Mouse (Mus musculus): Measurements from ENCODE around the gene Ptprm. TPM values are rescaled to one million over a fixed set of nuclear protein-coding genes. Genes with fewer than 3 reads are reported as not detected.

The Ptprm gene
- polyA plus RNA-seq, 1 experiment = 28.1 TPM

DNA sequence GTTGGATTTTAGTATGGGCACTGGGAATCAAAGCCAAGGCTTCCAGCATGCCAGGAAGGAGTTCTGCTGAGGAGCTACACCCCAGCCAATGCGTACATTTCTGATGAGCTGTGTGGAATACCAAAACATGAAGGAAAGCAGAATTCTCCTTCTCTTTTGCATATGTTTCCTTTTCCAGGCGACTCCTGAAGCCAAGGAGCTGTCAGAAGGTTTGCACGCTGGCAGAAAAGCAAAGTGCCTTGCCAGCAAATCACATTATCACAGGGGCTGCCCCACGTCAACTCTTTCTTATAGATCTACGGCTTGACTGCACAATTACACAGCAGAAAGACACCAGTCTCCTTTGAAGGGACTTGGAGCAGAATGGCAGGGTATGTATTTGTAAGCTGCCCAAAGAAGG is 233.4 kb downstream of the Ptprm start:
- Histone ChIP-seq H3K4me3 (ENCODE audit: insufficient read depth, low read length) (no peak overlapping the region), H3K27ac (ENCODE audit: insufficient read depth, low read length) (no peak overlapping the region), H3K4me1 (ENCODE audit: control insufficient read depth, insufficient read depth, low read length) (peaks cover 19% of the 10 kb centered on the region)
- no peak for TF ChIP-seq CTCF (IDR thresholded peaks at IDR 0.05; ENCODE audit: borderline replicate concordance, insufficient read depth, low read length)
- TF ChIP-seq POLR2A (IDR thresholded peaks at IDR 0.05; ENCODE audit: low read depth, low read length) = no peak

DNA sequence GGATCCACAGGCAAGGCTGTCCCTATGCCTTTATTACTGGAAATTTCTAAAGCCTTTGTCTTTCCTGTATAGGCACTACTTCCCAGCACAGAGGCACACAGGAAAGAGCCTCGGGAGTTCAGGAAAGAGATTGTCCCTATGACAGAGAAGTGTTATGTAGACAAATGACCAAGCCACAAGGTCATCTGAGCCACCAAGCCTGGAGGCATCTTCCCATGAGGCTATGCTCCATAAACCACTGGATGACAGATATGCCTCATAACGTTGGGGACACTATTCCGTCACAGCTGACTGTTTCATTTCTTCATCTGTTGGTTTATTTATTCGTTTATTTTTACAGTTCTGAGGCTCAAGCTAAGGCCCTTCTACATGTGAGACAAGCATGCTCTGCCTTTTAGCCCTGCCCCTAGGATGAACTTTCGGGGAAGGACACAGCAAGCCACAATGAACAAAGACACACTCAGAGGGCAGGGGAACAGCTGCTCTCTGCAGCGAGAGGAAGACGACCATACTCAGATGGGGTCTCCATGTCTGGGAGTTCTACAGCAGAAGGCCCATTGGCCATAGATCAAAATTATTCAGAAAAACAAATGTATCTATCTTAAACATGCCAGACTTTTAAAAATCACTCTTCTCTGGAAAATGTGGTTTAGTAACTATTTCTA is 235.4 kb downstream of the Ptprm start:
- Histone ChIP-seq H3K4me1 (ENCODE audit: control insufficient read depth, insufficient read depth, low read length) (peaks cover 5% of the 10 kb centered on the region), H3K27ac (ENCODE audit: insufficient read depth, low read length) (no peak overlapping the region), H3K4me3 (ENCODE audit: insufficient read depth, low read length) (no peak overlapping the region)
- TF ChIP-seq POLR2A (IDR thresholded peaks at IDR 0.05; ENCODE audit: low read depth, low read length) = no peak

- no peak for TF ChIP-seq POLR2A (IDR thresholded peaks at IDR 0.05; ENCODE audit: low read depth, low read length)
- no peak for TF ChIP-seq CTCF (IDR thresholded peaks at IDR 0.05; ENCODE audit: borderline replicate concordance, insufficient read depth, low read length)
- no peak overlapping the region for H3K27ac ChIP-seq (ENCODE audit: insufficient read depth, low read length)
- H3K4me3 ChIP-seq (ENCODE audit: insufficient read depth, low read length) = no peak overlapping the region
- no peaks in the 10 kb centered on the region; the same call in 1 of the 2 replicates for H3K4me1 ChIP-seq (ENCODE audit: control insufficient read depth, insufficient read depth, low read length)
These were observed 239.4 kb downstream of the Ptprm start for GRCm38 (mm10) chr17:67114842-67115241.

- H3K4me3 ChIP-seq (ENCODE audit: insufficient read depth, low read length) = no peak overlapping the region
- H3K4me1 ChIP-seq (ENCODE audit: control insufficient read depth, insufficient read depth, low read length) = no peaks in the 10 kb centered on the region; the same call in 1 of the 2 replicates
- H3K27ac ChIP-seq (ENCODE audit: insufficient read depth, low read length) = no peak overlapping the region
- TF ChIP-seq CTCF (IDR thresholded peaks at IDR 0.05; ENCODE audit: borderline replicate concordance, insufficient read depth, low read length) (no peak), POLR2A (IDR thresholded peaks at IDR 0.05; ENCODE audit: low read depth, low read length) (no peak)
These were observed 241.6 kb downstream of the Ptprm start for GRCm38 (mm10) chr17:67112679-67113078.

GRCm38 (mm10) chr17:67106176-67106575 is 248.1 kb downstream of the Ptprm start:
- Histone ChIP-seq H3K27ac (ENCODE audit: insufficient read depth, low read length) (no peak overlapping the region), H3K4me1 (ENCODE audit: control insufficient read depth, insufficient read depth, low read length) (no peaks in the 10 kb centered on the region), H3K4me3 (ENCODE audit: insufficient read depth, low read length) (no peak overlapping the region)
- TF ChIP-seq CTCF (IDR thresholded peaks at IDR 0.05; ENCODE audit: borderline replicate concordance, insufficient read depth, low read length) (no peak), POLR2A (IDR thresholded peaks at IDR 0.05; ENCODE audit: low read depth, low read length) (no peak)

- TF ChIP-seq POLR2A (IDR thresholded peaks at IDR 0.05; ENCODE audit: low read depth, low read length) (no peak), CTCF (IDR thresholded peaks at IDR 0.05; ENCODE audit: borderline replicate concordance, insufficient read depth, low read length) (no peak)
- Histone ChIP-seq H3K4me3 (ENCODE audit: insufficient read depth, low read length) (no peak overlapping the region), H3K4me1 (ENCODE audit: control insufficient read depth, insufficient read depth, low read length) (no peaks in the 10 kb centered on the region), H3K27ac (ENCODE audit: insufficient read depth, low read length) (no peak overlapping the region)
These were observed 252.2 kb downstream of the Ptprm start for GRCm38 (mm10) chr17:67102051-67102450.

GRCm38 (mm10) chr17:67090997-67091396 is 263.3 kb downstream of the Ptprm start:
- H3K27ac ChIP-seq (ENCODE audit: insufficient read depth, low read length) = no peak overlapping the region
- no peaks in the 10 kb centered on the region for H3K4me1 ChIP-seq (ENCODE audit: control insufficient read depth, insufficient read depth, low read length)
- H3K4me3 ChIP-seq (ENCODE audit: insufficient read depth, low read length) = no peak overlapping the region
- TF ChIP-seq POLR2A (IDR thresholded peaks at IDR 0.05; ENCODE audit: low read depth, low read length) (no peak), CTCF (IDR thresholded peaks at IDR 0.05; ENCODE audit: borderline replicate concordance, insufficient read depth, low read length) (no peak)

DNA sequence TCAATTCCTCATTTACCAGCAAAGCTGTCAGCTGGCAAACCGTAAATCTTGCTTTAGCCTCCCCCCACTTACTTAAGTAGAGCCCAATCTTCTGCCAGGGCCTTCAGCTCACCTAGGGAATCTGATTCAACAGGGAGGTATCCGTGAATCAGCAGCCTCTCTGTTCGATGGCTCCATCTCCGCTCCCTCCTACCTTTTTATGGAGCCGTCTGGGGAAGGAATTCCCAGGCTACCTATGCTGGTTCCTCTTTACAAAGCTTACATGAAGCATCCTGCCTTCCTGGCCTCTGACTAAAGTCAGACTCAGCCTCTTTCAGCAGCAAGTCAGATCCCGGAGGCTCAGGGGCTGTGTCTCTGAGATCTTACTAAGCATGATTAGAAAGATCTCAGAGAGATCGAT is 264.1 kb downstream of the Ptprm start:
- TF ChIP-seq CTCF (IDR thresholded peaks at IDR 0.05; ENCODE audit: borderline replicate concordance, insufficient read depth, low read length) (no peak), POLR2A (IDR thresholded peaks at IDR 0.05; ENCODE audit: low read depth, low read length) (no peak)
- Histone ChIP-seq H3K27ac (ENCODE audit: insufficient read depth, low read length) (no peak overlapping the region), H3K4me3 (ENCODE audit: insufficient read depth, low read length) (no peak overlapping the region), H3K4me1 (ENCODE audit: control insufficient read depth, insufficient read depth, low read length) (no peaks in the 10 kb centered on the region)

DNA sequence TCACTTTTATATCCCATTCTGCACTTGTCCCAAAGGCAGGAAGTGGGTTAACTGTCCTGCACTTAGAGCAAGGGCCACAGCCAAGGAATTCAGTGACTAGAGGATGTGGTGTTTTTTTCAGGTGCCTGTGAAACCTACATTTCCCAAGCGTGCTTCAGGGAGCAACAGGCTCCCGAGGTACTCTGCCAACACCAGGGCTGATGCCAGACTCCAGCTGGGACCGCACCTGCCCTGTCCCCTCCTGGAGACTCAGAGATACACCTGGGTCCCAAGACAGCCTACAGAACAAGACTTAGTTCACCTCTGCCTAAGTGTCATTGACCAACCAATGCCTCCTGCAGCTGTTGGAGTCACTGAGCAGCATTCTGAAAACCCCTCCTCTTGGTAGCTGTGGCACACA is 264.6 kb downstream of the Ptprm start:
- Histone ChIP-seq H3K27ac (ENCODE audit: insufficient read depth, low read length) (no peak overlapping the region), H3K4me3 (ENCODE audit: insufficient read depth, low read length) (no peak overlapping the region), H3K4me1 (ENCODE audit: control insufficient read depth, insufficient read depth, low read length) (no peaks in the 10 kb centered on the region)
- no peak for TF ChIP-seq CTCF (IDR thresholded peaks at IDR 0.05; ENCODE audit: borderline replicate concordance, insufficient read depth, low read length)
- TF ChIP-seq POLR2A (IDR thresholded peaks at IDR 0.05; ENCODE audit: low read depth, low read length) = no peak

DNA sequence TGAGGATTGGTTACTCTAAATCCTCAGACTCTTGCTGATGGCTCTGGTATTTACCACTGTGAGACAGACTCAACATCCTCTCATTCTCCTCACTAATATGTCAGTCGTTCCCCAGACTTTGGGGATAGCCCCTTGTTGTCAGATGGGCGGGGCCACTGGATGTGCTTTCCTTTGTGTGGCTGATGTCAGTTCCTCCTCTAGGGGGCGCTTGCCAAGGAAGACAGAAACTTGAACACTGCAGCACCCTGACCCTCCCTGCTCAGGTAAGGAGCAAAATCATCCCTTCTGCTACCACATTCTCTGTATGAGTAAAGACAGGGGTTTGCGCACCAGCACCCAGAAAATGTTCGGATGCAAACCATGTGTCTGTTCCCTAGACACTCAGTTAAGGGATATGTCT is 266.7 kb downstream of the Ptprm start:
- H3K4me3 ChIP-seq (ENCODE audit: insufficient read depth, low read length) = no peak overlapping the region
- TF ChIP-seq CTCF (IDR thresholded peaks at IDR 0.05; ENCODE audit: borderline replicate concordance, insufficient read depth, low read length) (no peak), POLR2A (IDR thresholded peaks at IDR 0.05; ENCODE audit: low read depth, low read length) (no peak)
- H3K27ac ChIP-seq (ENCODE audit: insufficient read depth, low read length) = no peak overlapping the region
- no peaks in the 10 kb centered on the region for H3K4me1 ChIP-seq (ENCODE audit: control insufficient read depth, insufficient read depth, low read length)

Data from embryonic fibroblast, embryonic 13.5 days (primary cell).